Mouse (Mus musculus): Measurements from ENCODE around the gene Actl6b. TPM values are rescaled to one million over a fixed set of nuclear protein-coding genes. Genes with fewer than 3 reads are reported as not detected.

Actl6b gene
- polyA plus RNA-seq, 1 experiment from 2014 or later, result 0.35 TPM

GRCm38 (mm10) chr5:137521861-137522260, 31.5 kb upstream of the Actl6b start:
- Histone ChIP-seq H3K9me3 (no peaks in the 10 kb centered on the region), H3K27me3 (no peaks in the 10 kb centered on the region), H3K9ac (no peak overlapping the region), H3K4me2 (no peak overlapping the region), H3K4me1 (peaks cover 17% of the 10 kb centered on the region), H3K36me3 (peaks cover 87% of the 10 kb centered on the region), H3K27ac (no peak overlapping the region), H3K4me3 (no peak overlapping the region)
- ATAC-seq (ENCODE audit: insufficient number of reproducible peaks, low FRiP score, low TSS enrichment, low read depth), result no peak
- 80% methylated on average over 9 of the region's 9 CpGs for WGBS

DNA sequence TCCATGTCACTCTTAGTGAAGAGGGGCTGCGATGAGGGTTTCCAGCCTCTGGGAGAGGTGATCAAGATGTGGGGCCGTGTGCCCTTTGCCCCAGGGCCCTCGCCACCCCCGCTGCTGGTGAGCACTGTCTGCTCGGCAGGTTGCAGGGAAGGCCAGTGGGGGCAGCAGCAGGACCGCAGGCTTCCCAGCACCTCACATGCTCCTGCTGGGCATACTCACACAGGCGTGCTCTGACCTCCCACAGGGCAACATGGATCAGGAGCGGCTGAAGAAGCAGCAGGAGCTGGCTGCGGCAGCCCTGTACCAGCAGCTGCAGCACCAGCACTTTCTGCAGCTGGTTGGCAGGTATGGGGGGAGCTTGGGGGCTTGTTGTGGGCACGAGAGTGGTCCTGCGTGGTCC, 30.6 kb upstream of the Actl6b start:
- no peaks in the 10 kb centered on the region for H3K27me3 ChIP-seq
- no peak overlapping the region for H3K27ac ChIP-seq
- H3K9me3 ChIP-seq, result no peaks in the 10 kb centered on the region
- no peak overlapping the region for H3K4me3 ChIP-seq
- H3K4me2 ChIP-seq, result no peak overlapping the region
- peaks cover 90% of the 10 kb centered on the region for H3K36me3 ChIP-seq
- 71% methylated on average over 11 of the region's 11 CpGs for WGBS
- no peak for ATAC-seq (ENCODE audit: insufficient number of reproducible peaks, low FRiP score, low TSS enrichment, low read depth)
- H3K4me1 ChIP-seq, result peaks cover 22% of the 10 kb centered on the region
- H3K9ac ChIP-seq, result no peak overlapping the region

DNA sequence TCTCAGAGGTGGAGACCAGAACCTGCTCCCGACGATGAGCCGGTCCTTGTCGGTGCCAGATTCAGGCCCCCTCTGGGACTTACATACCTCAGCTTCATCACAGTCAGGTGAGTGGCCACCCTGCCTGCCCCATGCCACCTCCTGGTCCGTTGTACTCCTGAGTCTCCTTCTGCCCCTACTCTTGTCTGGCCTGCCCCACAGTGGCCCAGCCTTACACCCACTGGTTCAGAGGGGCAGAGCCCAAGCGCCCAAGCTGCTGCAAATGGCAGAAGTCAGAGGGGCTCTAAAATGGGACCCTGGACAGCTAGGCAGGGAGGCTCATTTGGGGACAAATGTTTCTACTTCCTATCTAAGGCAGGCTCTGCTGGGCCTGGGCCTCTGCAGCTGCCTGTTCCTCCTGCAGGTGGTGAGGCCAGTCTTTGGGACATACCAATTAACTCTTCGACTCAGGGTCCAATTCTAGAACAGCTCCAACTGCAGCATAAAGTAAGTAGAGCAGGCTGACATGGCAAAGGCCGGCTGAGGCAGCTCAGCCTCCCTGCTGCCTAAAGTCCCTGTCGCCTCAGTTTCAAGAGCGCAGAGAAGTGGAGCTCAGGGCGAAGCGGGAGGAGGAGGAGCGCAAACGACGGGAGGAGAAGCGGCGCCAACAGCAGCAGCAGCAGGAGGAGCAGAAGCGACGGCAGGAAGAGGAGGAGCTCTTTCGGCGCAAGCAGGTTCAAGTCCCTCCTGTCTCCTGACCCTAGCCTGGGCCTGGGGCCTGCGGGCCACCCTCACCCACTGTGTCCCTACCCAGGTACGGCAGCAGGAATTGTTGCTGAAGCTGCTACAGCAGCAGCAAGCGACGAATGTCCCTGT, 29.7 kb upstream of the Actl6b start:
- Histone ChIP-seq H3K4me2 (no peak overlapping the region), H3K27me3 (no peaks in the 10 kb centered on the region), H3K9ac (no peak overlapping the region), H3K36me3 (peaks cover 95% of the 10 kb centered on the region), H3K9me3 (no peaks in the 10 kb centered on the region), H3K27ac (peak overlapping the region; percentile 63; the same call in 1 of the 2 replicates), H3K4me3 (no peak overlapping the region), H3K4me1 (peaks cover 31% of the 10 kb centered on the region)
- ATAC-seq (ENCODE audit: insufficient number of reproducible peaks, low FRiP score, low TSS enrichment, low read depth), result no peak
- 81% methylated on average over 25 of the region's 25 CpGs for WGBS

DNA sequence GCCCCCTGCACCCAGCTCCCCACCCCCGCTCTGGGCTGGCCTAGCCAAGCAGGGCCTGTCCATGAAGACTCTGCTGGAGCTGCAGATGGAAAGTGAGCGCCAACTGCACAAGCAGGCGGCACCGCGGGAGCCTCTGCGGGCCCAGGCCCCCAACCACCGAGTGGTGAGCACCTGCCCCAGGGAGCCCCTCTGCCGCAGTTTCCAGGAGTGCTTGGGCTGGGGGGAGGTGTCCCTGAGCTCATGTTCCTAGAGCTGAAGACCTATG, 29.1 kb upstream of the Actl6b start:
- Histone ChIP-seq H3K9ac (no peak overlapping the region), H3K4me3 (no peak overlapping the region), H3K27me3 (no peaks in the 10 kb centered on the region), H3K27ac (peak overlapping the region; percentile 48; the same call in 1 of the 2 replicates), H3K4me1 (peaks cover 32% of the 10 kb centered on the region), H3K9me3 (no peaks in the 10 kb centered on the region), H3K36me3 (peaks cover 95% of the 10 kb centered on the region), H3K4me2 (no peak overlapping the region)
- 81% methylated on average over 8 of the region's 8 CpGs for WGBS
- no peak for ATAC-seq (ENCODE audit: insufficient number of reproducible peaks, low FRiP score, low TSS enrichment, low read depth)

- H3K4me1 ChIP-seq, result peaks cover 37% of the 10 kb centered on the region
- H3K27ac ChIP-seq, result peak overlapping the region; percentile 50
- H3K9me3 ChIP-seq, result no peaks in the 10 kb centered on the region
- no peaks in the 10 kb centered on the region for H3K27me3 ChIP-seq
- WGBS, result 87% methylated on average over 10 of the region's 13 CpGs
- no peak overlapping the region for H3K9ac ChIP-seq
- no peak overlapping the region for H3K4me3 ChIP-seq
- ATAC-seq (ENCODE audit: insufficient number of reproducible peaks, low FRiP score, low TSS enrichment, low read depth), result no peak
- peaks cover 95% of the 10 kb centered on the region for H3K36me3 ChIP-seq
- no peak overlapping the region for H3K4me2 ChIP-seq
Measured at GRCm38 (mm10) chr5:137524671-137525070, 28.6 kb upstream of the Actl6b start.

GRCm38 (mm10) chr5:137525511-137525910, 27.8 kb upstream of the Actl6b start:
- no peak for ATAC-seq (ENCODE audit: insufficient number of reproducible peaks, low FRiP score, low TSS enrichment, low read depth)
- peaks cover 46% of the 10 kb centered on the region for H3K4me1 ChIP-seq
- peak overlapping the region; percentile 50 for H3K27ac ChIP-seq
- no peak overlapping the region for H3K9ac ChIP-seq
- H3K4me2 ChIP-seq, result no peak overlapping the region
- WGBS, result 75% methylated on average over 16 of the region's 16 CpGs
- H3K36me3 ChIP-seq, result peaks cover 93% of the 10 kb centered on the region
- no peaks in the 10 kb centered on the region for H3K9me3 ChIP-seq
- H3K27me3 ChIP-seq, result no peaks in the 10 kb centered on the region
- no peak overlapping the region for H3K4me3 ChIP-seq

DNA sequence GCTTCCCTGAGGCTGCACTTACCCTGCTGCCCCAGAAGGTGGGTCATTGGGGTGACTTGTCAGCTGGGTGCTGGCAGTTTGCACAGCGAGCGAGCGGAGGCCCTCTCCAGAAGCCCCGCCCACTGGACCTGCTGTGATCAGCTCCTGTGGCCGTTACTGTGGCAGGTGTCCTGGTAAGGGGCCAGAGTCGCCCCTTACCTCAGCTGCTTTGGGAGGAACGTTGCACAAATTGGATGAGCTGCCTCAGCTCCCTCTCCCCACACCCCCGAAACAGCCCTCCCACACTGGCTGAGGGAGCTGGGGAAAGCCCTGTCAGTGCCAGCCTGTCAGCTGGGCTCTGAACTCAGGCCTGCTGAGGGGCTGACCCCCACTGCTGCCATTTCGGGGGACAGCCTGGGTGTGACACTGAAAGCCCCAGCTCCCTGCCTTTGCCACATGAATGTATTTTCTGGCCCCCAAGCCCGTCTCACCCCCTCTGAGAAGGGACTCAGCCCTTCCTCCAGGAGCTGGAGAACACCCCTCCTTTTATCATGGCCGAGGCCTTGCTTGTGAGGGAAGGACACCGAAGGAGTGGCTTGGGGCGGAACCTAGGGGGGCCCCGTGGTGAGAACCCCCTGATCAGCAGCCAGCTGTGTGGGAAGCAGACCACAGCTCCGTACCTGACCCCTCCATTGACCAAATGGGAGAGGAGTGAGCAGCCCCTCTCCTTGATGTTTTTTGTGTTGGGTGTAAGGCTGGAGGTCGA, 27.0 kb upstream of the Actl6b start:
- WGBS, result 48% methylated on average over 16 of the region's 16 CpGs
- no peak overlapping the region for H3K4me3 ChIP-seq
- H3K4me1 ChIP-seq, result peaks cover 49% of the 10 kb centered on the region
- H3K9me3 ChIP-seq, result no peaks in the 10 kb centered on the region
- no peak overlapping the region for H3K9ac ChIP-seq
- no peaks in the 10 kb centered on the region for H3K27me3 ChIP-seq
- no peak for ATAC-seq (ENCODE audit: insufficient number of reproducible peaks, low FRiP score, low TSS enrichment, low read depth)
- no peak overlapping the region for H3K4me2 ChIP-seq
- H3K27ac ChIP-seq, result peak overlapping the region; percentile 50
- H3K36me3 ChIP-seq, result peaks cover 84% of the 10 kb centered on the region

GRCm38 (mm10) chr5:137527413-137527812, 25.9 kb upstream of the Actl6b start:
- ATAC-seq (ENCODE audit: insufficient number of reproducible peaks, low FRiP score, low TSS enrichment, low read depth), result no peak

DNA sequence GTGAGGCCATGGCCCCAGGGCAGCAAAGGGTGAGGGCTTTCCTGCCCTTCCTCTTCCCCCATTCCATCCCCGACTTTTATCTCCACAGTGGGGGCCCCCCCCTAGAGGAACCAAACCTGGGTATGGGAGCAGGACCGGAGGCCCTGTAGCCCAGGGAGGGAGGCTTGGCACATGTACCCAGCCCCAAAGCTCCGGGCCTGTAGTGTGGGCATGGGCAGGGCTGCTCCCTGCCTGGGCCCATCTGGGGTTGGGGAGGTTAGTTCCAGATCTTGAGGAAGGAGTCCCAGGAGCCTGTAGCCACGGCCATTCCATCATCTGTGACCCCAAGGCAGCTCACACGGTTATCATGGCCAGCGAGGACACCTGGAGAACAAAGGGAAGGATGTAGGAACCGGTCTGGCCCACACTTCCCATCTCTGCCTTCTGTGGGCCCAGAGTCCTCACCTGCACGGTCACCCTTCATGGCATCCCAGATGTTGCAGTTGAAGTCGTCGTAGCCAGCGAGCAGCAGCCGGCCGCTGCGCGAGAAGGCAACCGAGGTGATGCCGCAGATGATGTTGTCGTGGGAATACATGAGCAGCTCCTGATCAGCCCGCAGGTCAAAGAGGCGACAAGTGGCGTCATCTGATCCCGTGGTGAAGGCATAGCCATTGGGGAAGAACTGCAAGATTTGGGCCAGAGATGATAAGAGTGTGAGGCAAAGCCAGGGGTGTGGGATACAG, 24.9 kb upstream of the Actl6b start:
- 76% methylated on average over 22 of the region's 22 CpGs for WGBS
- Histone ChIP-seq H3K9ac (no peak overlapping the region), H3K9me3 (no peaks in the 10 kb centered on the region), H3K4me1 (peaks cover 49% of the 10 kb centered on the region), H3K4me2 (no peak overlapping the region), H3K27ac (peak overlapping the region; percentile 57), H3K4me3 (no peak overlapping the region), H3K36me3 (peaks cover 64% of the 10 kb centered on the region), H3K27me3 (no peaks in the 10 kb centered on the region)
- no peak for ATAC-seq (ENCODE audit: insufficient number of reproducible peaks, low FRiP score, low TSS enrichment, low read depth)

More at GRCm38 (mm10) chr5:137527413-137527812, 25.9 kb upstream of the Actl6b start:
- Histone ChIP-seq H3K27ac (peak overlapping the region; percentile 57), H3K4me3 (no peak overlapping the region), H3K4me1 (peaks cover 49% of the 10 kb centered on the region), H3K4me2 (no peak overlapping the region), H3K9ac (no peak overlapping the region), H3K27me3 (no peaks in the 10 kb centered on the region), H3K9me3 (no peaks in the 10 kb centered on the region), H3K36me3 (peaks cover 74% of the 10 kb centered on the region)
- 58% methylated on average over 1 of the region's 1 CpGs for WGBS

GRCm38 (mm10) chr5:137529221-137529995, 23.9 kb upstream of the Actl6b start:
- Histone ChIP-seq H3K9ac (no peak overlapping the region), H3K27me3 (no peaks in the 10 kb centered on the region), H3K9me3 (no peaks in the 10 kb centered on the region), H3K36me3 (peaks cover 54% of the 10 kb centered on the region), H3K27ac (peak overlapping the region; percentile 96), H3K4me1 (peaks cover 49% of the 10 kb centered on the region), H3K4me3 (peak overlapping the region; percentile 85; the same call in 1 of the 2 replicates), H3K4me2 (0 out of 2 replicates have a peak overlapping the region, but pooled peaks have one; percentile 71)
- no peak for ATAC-seq (ENCODE audit: insufficient number of reproducible peaks, low FRiP score, low TSS enrichment, low read depth)
- 75% methylated on average over 15 of the region's 15 CpGs for WGBS

DNA sequence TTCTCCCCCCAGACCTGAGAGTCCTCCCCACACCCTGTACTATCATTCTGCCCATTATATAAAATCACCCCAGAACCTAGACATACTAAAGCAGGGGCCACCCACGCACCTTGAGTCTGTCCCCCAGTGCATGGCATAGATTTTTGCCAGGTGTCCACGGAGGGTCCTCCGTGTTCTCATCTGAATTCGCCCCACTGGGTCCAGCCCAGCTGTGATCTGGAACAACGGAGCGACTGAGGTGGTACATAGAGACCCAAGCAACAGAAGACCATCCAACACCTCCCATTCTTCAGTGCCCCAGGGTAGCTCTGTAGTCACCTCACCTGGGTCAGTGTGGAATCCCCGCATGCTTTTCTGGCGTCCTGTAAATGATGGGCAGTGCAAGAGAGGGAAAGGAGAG, 23.2 kb upstream of the Actl6b start:
- H3K27me3 ChIP-seq, result no peaks in the 10 kb centered on the region
- peak overlapping the region; percentile 71 for H3K4me2 ChIP-seq
- peaks cover 47% of the 10 kb centered on the region for H3K36me3 ChIP-seq
- H3K9ac ChIP-seq, result peak overlapping the region; percentile 82; the same call in 1 of the 2 replicates
- 67% methylated on average over 8 of the region's 8 CpGs for WGBS
- peak overlapping the region; percentile 85 for H3K4me3 ChIP-seq
- H3K4me1 ChIP-seq, result peaks cover 45% of the 10 kb centered on the region
- no peaks in the 10 kb centered on the region for H3K9me3 ChIP-seq
- peak overlapping the region; percentile 96 for H3K27ac ChIP-seq
- no peak for ATAC-seq (ENCODE audit: insufficient number of reproducible peaks, low FRiP score, low TSS enrichment, low read depth)

Data from limb, embryonic 15.5 days (tissue).